Mouse (Mus musculus): Measurements from ENCODE around the gene Ly6g6c. TPM values are rescaled to one million over a fixed set of nuclear protein-coding genes. Genes with fewer than 3 reads are reported as not detected.

The Ly6g6c gene
- polyA plus RNA-seq, 1 experiment from 2014 or later: not detected

Other genes starting within 250 kb of the Ly6g6c start
- 22.8 TPM for gene Stk19, start 228.4 kb upstream of the Ly6g6c start, polyA plus RNA-seq (2017; shearing (Covaris generic))
- gene Dxo, start 228.4 kb upstream of the Ly6g6c start, polyA plus RNA-seq (2017; shearing (Covaris generic)): 93.8 TPM
- 117 TPM for gene Skiv2l, start 215.2 kb upstream of the Ly6g6c start, polyA plus RNA-seq (2017; shearing (Covaris generic))
- 34.7 TPM for gene Nelfe, start 215.0 kb upstream of the Ly6g6c start, polyA plus RNA-seq (2017; shearing (Covaris generic))
- 0.40 TPM for gene Cfb, start 202.9 kb upstream of the Ly6g6c start, polyA plus RNA-seq (2017; shearing (Covaris generic))
- gene Zbtb12, start 185.9 kb upstream of the Ly6g6c start, polyA plus RNA-seq (2017; shearing (Covaris generic)): 0.38 TPM
- gene Gm20547, start 183.3 kb upstream of the Ly6g6c start, polyA plus RNA-seq (2017; shearing (Covaris generic)): not detected
- gene C2, start 167.1 kb upstream of the Ly6g6c start, polyA plus RNA-seq (2017; shearing (Covaris generic)): 1.4 TPM
- 55.0 TPM for gene Ehmt2, start 166.9 kb upstream of the Ly6g6c start, polyA plus RNA-seq (2017; shearing (Covaris generic))
- not detected for gene Slc44a4, start 150.9 kb upstream of the Ly6g6c start, polyA plus RNA-seq (2017; shearing (Covaris generic))
- 63.5 TPM for gene Neu1, start 134.1 kb upstream of the Ly6g6c start, polyA plus RNA-seq (2017; shearing (Covaris generic))
- 1,521 TPM for gene Hspa1b, start 106.2 kb upstream of the Ly6g6c start, polyA plus RNA-seq (2017; shearing (Covaris generic))
- 90.8 TPM for gene Gm20481, start 95.5 kb upstream of the Ly6g6c start, polyA plus RNA-seq (2017; shearing (Covaris generic))
- 909 TPM for gene Hspa1a, start 93.2 kb upstream of the Ly6g6c start, polyA plus RNA-seq (2017; shearing (Covaris generic))
- gene Hspa1l, start 92.7 kb upstream of the Ly6g6c start, polyA plus RNA-seq (2017; shearing (Covaris generic)): not detected
- 50.0 TPM for gene Lsm2, start 83.5 kb upstream of the Ly6g6c start, polyA plus RNA-seq (2017; shearing (Covaris generic))
- gene Vars, start 64.4 kb upstream of the Ly6g6c start, polyA plus RNA-seq (2017; shearing (Covaris generic)): 214 TPM
- gene Vwa7, start 48.8 kb upstream of the Ly6g6c start, polyA plus RNA-seq (2017; shearing (Covaris generic)): 0.37 TPM
- not detected for gene Sapcd1, start 37.4 kb upstream of the Ly6g6c start, polyA plus RNA-seq (2017; shearing (Covaris generic))
- 2.2 TPM for gene Msh5, start 18.6 kb upstream of the Ly6g6c start, polyA plus RNA-seq (2017; shearing (Covaris generic))
- gene Clic1, start 15.4 kb upstream of the Ly6g6c start, polyA plus RNA-seq (2017; shearing (Covaris generic)): 334 TPM
- gene Ddah2, start 6.4 kb upstream of the Ly6g6c start, polyA plus RNA-seq (2017; shearing (Covaris generic)): 0.85 TPM
- gene Mpig6b, start 796 bp downstream of the Ly6g6c start, polyA plus RNA-seq (2017; shearing (Covaris generic)): not detected
- not detected for gene Ly6g6e, start 11.5 kb downstream of the Ly6g6c start, polyA plus RNA-seq (2017; shearing (Covaris generic))
- gene Ly6g6d, start 12.7 kb downstream of the Ly6g6c start, polyA plus RNA-seq (2017; shearing (Covaris generic)): not detected
- not detected for gene Ly6g6f, start 20.2 kb downstream of the Ly6g6c start, polyA plus RNA-seq (2017; shearing (Covaris generic))
- 79.3 TPM for gene Abhd16a, start 23.9 kb downstream of the Ly6g6c start, polyA plus RNA-seq (2017; shearing (Covaris generic))
- not detected for gene Ly6g5c, start 42.9 kb downstream of the Ly6g6c start, polyA plus RNA-seq (2017; shearing (Covaris generic))
- 1.8 TPM for gene Ly6g5b, start 50.0 kb downstream of the Ly6g6c start, polyA plus RNA-seq (2017; shearing (Covaris generic))
- gene Gpank1, start 56.1 kb downstream of the Ly6g6c start, polyA plus RNA-seq (2017; shearing (Covaris generic)): 65.3 TPM
- gene Csnk2b, start 56.7 kb downstream of the Ly6g6c start, polyA plus RNA-seq (2017; shearing (Covaris generic)): 223 TPM
- gene D17H6S53E, start 61.0 kb downstream of the Ly6g6c start, polyA plus RNA-seq (2017; shearing (Covaris generic)): 1.7 TPM
- not detected for gene Apom, start 66.7 kb downstream of the Ly6g6c start, polyA plus RNA-seq (2017; shearing (Covaris generic))
- gene Bag6, start 69.8 kb downstream of the Ly6g6c start, polyA plus RNA-seq (2017; shearing (Covaris generic)): 56.5 TPM
- 24.5 TPM for gene Prrc2a, start 99.5 kb downstream of the Ly6g6c start, polyA plus RNA-seq (2017; shearing (Covaris generic))
- not detected for gene Aif1, start 110.7 kb downstream of the Ly6g6c start, polyA plus RNA-seq (2017; shearing (Covaris generic))
- gene Lst1, start 123.1 kb downstream of the Ly6g6c start, polyA plus RNA-seq (2017; shearing (Covaris generic)): 4.4 TPM
- gene Ltb, start 129.1 kb downstream of the Ly6g6c start, polyA plus RNA-seq (2017; shearing (Covaris generic)): 1,113 TPM
- 156 TPM for gene Tnf, start 136.6 kb downstream of the Ly6g6c start, polyA plus RNA-seq (2017; shearing (Covaris generic))
- 55.4 TPM for gene Lta, start 140.0 kb downstream of the Ly6g6c start, polyA plus RNA-seq (2017; shearing (Covaris generic))
- gene Gm16181, start 155.4 kb downstream of the Ly6g6c start, polyA plus RNA-seq (2017; shearing (Covaris generic)): not detected
- gene Atp6v1g2, start 168.3 kb downstream of the Ly6g6c start, polyA plus RNA-seq (2017; shearing (Covaris generic)): 4.8 TPM
- 15.0 TPM for gene Nfkbil1, start 170.4 kb downstream of the Ly6g6c start, polyA plus RNA-seq (2017; shearing (Covaris generic))
- 149 TPM for gene Ddx39b, start 176.4 kb downstream of the Ly6g6c start, polyA plus RNA-seq (2017; shearing (Covaris generic))
- 6,702 TPM for gene H2-D1, start 197.3 kb downstream of the Ly6g6c start, polyA plus RNA-seq (2017; shearing (Covaris generic))

Measured in effector memory CD4-positive, alpha-beta T cell, adult 7 months (primary cell).